Mouse (Mus musculus): ENCODE data around the gene Inhbe. TPM values are rescaled to one million over a fixed set of nuclear protein-coding genes. Genes with fewer than 3 reads are reported as not detected.

Gene Inhbe
- polyA plus RNA-seq, 1 experiment from 2014 or later = 0.99 TPM

DNA sequence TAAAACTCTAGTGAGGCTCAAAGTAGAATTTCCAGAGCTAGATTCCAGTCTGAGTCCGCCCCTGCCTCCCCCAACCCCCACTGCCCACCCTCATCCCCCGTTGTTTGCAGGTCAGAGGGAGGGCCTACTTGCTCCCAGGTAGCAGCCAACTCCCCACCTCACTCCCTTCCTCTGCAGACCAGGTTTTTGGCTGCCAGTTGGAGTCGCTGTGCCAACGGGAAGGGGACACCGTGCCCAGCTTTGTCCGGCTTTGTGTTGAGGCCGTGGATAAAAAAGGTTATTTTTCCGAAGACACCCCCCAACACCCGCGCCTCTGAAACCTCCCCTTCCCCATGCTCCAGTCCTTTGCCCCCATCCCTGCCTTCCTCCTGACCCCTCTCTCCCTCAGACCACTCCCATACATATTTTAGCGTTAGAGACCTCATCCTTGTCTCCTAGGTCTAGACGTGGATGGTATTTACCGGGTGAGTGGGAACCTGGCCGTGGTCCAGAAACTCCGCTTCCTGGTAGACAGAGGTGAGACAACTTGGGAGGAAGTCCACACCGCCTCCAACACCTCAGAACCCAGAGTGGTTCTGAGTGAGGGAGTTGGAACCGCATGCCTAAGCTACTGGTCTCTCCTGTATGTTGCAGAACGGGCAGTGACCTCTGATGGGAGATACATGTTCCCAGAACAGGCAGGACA is 26.6 kb downstream of the Inhbe start:
- no peak for ATAC-seq (ENCODE audit: low read depth)
- Histone ChIP-seq H3K9me3 (replicated peaks; ENCODE audit: control insufficient read depth, low read length) (no peaks in the 10 kb centered on the region), H3K27ac (ENCODE audit: low read length) (no peak overlapping the region), H3K4me1 (ENCODE audit: control insufficient read depth, low read depth, low read length) (peaks cover 26% of the 10 kb centered on the region), H3K9ac (ENCODE audit: low read depth, low read length) (no peak overlapping the region), H3K4me2 (ENCODE audit: low read depth, low read length) (no peak overlapping the region), H3K27me3 (ENCODE audit: control insufficient read depth, insufficient read depth, low read depth, low read length) (peaks cover 9% of the 10 kb centered on the region), H3K4me3 (ENCODE audit: low read depth, low read length) (no peak overlapping the region), H3K36me3 (ENCODE audit: control insufficient read depth, insufficient read depth) (no peaks in the 10 kb centered on the region)
- WGBS (ENCODE audit: insufficient replicate concordance) = 79% methylated on average over 18 of the region's 18 CpGs

DNA sequence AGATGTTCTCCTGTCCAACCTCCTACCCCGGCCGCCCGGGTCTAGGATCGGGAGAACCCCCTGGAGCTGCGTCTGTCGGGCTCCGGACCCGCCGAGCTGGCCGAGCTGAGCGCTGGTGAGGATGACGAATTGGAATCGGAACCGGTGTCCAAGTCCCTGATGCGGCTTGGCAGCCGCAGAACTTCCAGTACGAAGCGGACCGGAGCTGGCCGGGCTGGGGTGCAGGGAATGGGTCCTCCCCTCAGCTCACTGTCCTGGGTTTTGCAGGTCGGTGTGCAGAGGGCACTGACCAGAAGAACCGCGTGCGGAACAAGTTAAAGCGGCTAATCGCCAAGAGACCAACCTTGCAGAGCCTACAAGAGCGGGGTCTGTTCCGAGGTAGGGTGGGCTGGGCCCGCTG is 27.4 kb downstream of the Inhbe start:
- WGBS (ENCODE audit: insufficient replicate concordance) = 25% methylated on average over 29 of the region's 29 CpGs
- Histone ChIP-seq H3K4me1 (ENCODE audit: control insufficient read depth, low read depth, low read length) (peaks cover 26% of the 10 kb centered on the region), H3K36me3 (ENCODE audit: control insufficient read depth, insufficient read depth) (no peaks in the 10 kb centered on the region), H3K27me3 (ENCODE audit: control insufficient read depth, insufficient read depth, low read depth, low read length) (peaks cover 9% of the 10 kb centered on the region), H3K9ac (ENCODE audit: low read depth, low read length) (peak overlapping the region; percentile 63), H3K9me3 (replicated peaks; ENCODE audit: control insufficient read depth, low read length) (no peaks in the 10 kb centered on the region), H3K27ac (ENCODE audit: low read length) (no peak overlapping the region), H3K4me3 (ENCODE audit: low read depth, low read length) (peak overlapping the region; percentile 62), H3K4me2 (ENCODE audit: low read depth, low read length) (peak overlapping the region; percentile 86)
- no peak for ATAC-seq (ENCODE audit: low read depth)

DNA sequence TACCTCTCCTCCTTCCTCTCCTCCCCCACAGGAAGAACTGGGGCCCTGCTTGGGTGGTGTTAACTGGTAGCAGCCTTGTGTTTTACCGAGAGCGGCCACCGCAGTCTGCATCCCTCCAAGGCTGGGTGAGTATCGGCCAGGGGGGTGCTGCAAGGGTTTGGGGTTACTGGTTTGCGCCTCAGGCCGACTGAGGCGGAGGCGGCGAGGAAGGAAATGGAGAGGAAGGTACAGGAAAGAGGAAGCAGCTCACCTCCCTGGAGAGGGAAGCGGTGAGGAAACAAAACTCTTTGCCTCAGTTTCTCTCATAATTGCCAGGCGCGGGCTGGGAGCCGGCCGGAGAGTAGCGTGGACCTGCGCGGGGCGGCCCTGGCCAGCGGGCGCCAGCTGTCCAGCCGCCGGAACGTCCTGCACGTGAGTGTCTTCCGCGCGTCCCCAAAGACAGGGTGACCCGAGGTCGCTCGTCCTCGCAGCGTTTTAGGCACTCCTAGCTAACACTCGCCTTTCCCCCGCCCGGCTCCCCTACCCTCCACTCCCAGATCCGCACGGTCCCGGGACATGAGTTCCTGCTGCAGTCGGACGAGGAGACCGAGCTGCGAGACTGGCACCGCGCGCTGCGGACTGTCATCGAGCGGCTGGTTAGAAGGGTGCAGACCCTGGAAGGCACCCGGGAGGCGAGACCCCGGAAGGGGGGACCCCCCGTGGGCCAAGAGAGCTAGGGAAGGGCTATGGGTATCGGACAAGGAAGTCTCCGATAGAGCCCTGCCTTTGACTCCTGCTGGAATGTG is 28.0 kb downstream of the Inhbe start:
- Histone ChIP-seq H3K9me3 (replicated peaks; ENCODE audit: control insufficient read depth, low read length) (no peaks in the 10 kb centered on the region), H3K27ac (ENCODE audit: low read length) (no peak overlapping the region), H3K9ac (ENCODE audit: low read depth, low read length) (peak overlapping the region; percentile 63), H3K4me3 (ENCODE audit: low read depth, low read length) (peak overlapping the region; percentile 62), H3K4me2 (ENCODE audit: low read depth, low read length) (peak overlapping the region; percentile 86), H3K36me3 (ENCODE audit: control insufficient read depth, insufficient read depth) (no peaks in the 10 kb centered on the region), H3K4me1 (ENCODE audit: control insufficient read depth, low read depth, low read length) (peaks cover 26% of the 10 kb centered on the region), H3K27me3 (ENCODE audit: control insufficient read depth, insufficient read depth, low read depth, low read length) (peaks cover 9% of the 10 kb centered on the region)
- ATAC-seq (ENCODE audit: low read depth) = peak; percentile 30
- under 1% methylated on average over 54 of the region's 54 CpGs for WGBS (ENCODE audit: insufficient replicate concordance)

DNA sequence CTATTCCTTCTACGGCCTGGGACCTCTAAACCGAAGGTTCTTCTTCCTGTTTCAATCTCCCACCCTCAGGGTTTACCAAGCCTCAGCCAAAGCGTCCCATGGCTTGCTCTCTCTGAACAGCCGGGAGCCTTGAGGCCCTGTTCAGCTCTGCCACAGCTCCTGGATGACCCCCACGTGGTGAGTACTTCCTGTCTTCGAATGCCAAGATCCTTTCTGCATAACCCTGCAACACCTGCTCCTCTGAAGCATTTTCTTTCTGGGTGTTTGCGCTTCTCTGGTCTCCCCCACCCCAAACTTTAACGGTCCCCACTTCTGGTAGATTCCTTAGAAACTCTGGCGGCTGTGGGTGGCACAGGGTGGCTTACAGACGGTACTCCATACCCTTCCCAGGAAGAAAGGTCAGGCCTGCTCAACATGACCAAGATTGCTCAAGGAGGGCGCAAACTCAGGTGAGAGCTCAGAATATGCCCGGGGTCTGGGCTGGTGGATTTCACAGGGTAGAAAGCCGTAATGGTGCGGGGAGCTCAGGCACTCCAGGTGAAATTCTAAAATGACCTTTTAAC is 28.7 kb downstream of the Inhbe start:
- no peak for ATAC-seq (ENCODE audit: low read depth)
- WGBS (ENCODE audit: insufficient replicate concordance) = 19% methylated on average over 14 of the region's 14 CpGs
- Histone ChIP-seq H3K4me3 (ENCODE audit: low read depth, low read length) (peak overlapping the region; percentile 62), H3K4me2 (ENCODE audit: low read depth, low read length) (peak overlapping the region; percentile 86), H3K27me3 (ENCODE audit: control insufficient read depth, insufficient read depth, low read depth, low read length) (peaks cover 9% of the 10 kb centered on the region), H3K9me3 (replicated peaks; ENCODE audit: control insufficient read depth, low read length) (no peaks in the 10 kb centered on the region), H3K9ac (ENCODE audit: low read depth, low read length) (peak overlapping the region; percentile 63), H3K36me3 (ENCODE audit: control insufficient read depth, insufficient read depth) (no peaks in the 10 kb centered on the region), H3K27ac (ENCODE audit: low read length) (0 out of 2 replicates have a peak overlapping the region, but pooled peaks have one; percentile 21), H3K4me1 (ENCODE audit: control insufficient read depth, low read depth, low read length) (peaks cover 25% of the 10 kb centered on the region)

DNA sequence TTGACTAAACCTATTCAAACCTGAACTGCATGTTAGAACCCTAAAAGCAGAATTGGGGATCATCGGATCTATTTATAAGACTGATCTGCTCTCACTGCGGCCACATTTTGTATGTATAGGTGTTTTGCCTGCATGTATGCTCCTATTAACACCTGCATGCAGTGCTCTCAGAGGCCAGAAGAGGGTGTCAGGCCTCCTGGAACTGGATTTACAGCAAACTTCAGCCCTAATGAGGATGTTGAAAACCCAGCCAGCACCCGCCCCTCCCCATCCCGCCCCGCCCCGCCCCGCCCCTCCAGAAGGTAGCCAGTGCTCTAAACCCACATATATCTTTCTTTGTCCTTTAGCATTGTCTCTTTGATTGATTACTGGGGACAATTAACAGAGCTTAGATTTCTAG is 29.7 kb downstream of the Inhbe start:
- Histone ChIP-seq H3K9ac (ENCODE audit: low read depth, low read length) (no peak overlapping the region), H3K9me3 (replicated peaks; ENCODE audit: control insufficient read depth, low read length) (no peaks in the 10 kb centered on the region), H3K36me3 (ENCODE audit: control insufficient read depth, insufficient read depth) (no peaks in the 10 kb centered on the region), H3K27me3 (ENCODE audit: control insufficient read depth, insufficient read depth, low read depth, low read length) (peaks cover 9% of the 10 kb centered on the region), H3K4me1 (ENCODE audit: control insufficient read depth, low read depth, low read length) (peaks cover 21% of the 10 kb centered on the region), H3K4me2 (ENCODE audit: low read depth, low read length) (peak overlapping the region; percentile 36), H3K4me3 (ENCODE audit: low read depth, low read length) (peak overlapping the region; percentile 37), H3K27ac (ENCODE audit: low read length) (no peak overlapping the region)
- WGBS (ENCODE audit: insufficient replicate concordance) = 5% methylated on average over 7 of the region's 7 CpGs
- ATAC-seq (ENCODE audit: low read depth) = peak; percentile 63

DNA sequence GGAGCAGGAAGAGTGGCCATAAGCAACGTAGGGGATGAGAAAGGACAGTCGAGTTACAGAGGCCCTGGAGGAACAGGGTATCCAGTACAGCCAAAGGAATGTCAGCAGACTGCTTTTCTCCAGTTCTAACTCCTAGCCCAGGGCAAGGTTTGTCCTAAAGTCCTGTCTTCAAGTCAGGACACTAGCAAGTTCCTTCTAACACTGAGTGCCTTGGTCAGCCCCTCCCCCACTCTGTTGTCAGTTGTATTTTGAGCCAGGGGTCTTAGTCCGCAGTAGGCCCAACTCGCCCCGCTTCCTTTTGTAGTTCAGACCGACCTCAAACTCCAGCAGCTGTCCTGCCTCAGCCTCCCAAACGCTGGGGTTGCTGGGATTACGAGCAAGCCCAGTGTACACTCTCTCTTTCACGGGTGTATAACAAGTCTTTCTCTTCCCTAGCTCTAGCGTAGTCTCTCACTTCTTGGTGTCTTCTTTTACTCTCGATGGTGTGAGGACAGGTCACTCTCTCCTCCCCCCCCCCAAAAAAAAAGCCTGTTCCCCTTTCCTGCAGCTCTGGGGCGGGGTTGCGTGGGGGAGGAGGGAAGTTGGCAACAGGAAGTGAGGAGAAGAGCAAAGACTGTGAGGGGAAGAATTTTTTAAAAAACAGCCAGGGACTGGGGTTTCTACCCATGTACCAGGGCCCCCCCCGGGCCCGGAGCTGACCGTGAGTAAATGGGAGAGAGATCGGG is 30.9 kb downstream of the Inhbe start:
- WGBS (ENCODE audit: insufficient replicate concordance) = 22% methylated on average over 17 of the region's 17 CpGs
- H3K4me3 ChIP-seq (ENCODE audit: low read depth, low read length) = peak overlapping the region; percentile 37
- peaks cover 9% of the 10 kb centered on the region for H3K27me3 ChIP-seq (ENCODE audit: control insufficient read depth, insufficient read depth, low read depth, low read length)
- peak overlapping the region; percentile 36 for H3K27ac ChIP-seq (ENCODE audit: low read length)
- peaks cover 21% of the 10 kb centered on the region for H3K4me1 ChIP-seq (ENCODE audit: control insufficient read depth, low read depth, low read length)
- no peak for ATAC-seq (ENCODE audit: low read depth)
- peak overlapping the region; percentile 23; the same call in 1 of the 2 replicates for H3K9ac ChIP-seq (ENCODE audit: low read depth, low read length)
- peak overlapping the region; percentile 33 for H3K4me2 ChIP-seq (ENCODE audit: low read depth, low read length)
- no peaks in the 10 kb centered on the region for H3K9me3 ChIP-seq (replicated peaks; ENCODE audit: control insufficient read depth, low read length)
- no peaks in the 10 kb centered on the region for H3K36me3 ChIP-seq (ENCODE audit: control insufficient read depth, insufficient read depth)

DNA sequence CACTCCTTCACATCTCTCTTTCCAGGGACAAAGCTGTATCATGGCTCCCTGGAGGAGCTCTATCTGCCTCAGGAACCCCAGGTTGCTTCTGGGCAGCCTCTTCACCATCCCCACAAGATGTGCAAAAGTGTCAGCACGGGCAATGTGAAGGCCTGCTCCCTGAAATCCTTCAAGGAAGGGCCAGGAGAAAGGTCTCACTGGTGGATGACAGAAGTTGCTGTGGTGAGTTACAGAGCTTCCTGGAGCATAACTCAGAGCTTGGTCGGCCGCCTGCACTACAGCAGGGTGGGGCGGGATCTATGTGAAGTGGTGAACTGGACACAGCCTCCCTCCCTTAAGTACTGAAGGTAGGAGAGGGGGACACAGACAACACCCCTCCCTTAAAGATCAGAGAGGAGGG is 31.5 kb downstream of the Inhbe start:
- peak overlapping the region; percentile 22; the same call in 1 of the 2 replicates for H3K4me2 ChIP-seq (ENCODE audit: low read depth, low read length)
- peaks cover 27% of the 10 kb centered on the region for H3K4me1 ChIP-seq (ENCODE audit: control insufficient read depth, low read depth, low read length)
- H3K36me3 ChIP-seq (ENCODE audit: control insufficient read depth, insufficient read depth) = no peaks in the 10 kb centered on the region
- peak overlapping the region; percentile 36 for H3K27ac ChIP-seq (ENCODE audit: low read length)
- no peaks in the 10 kb centered on the region for H3K9me3 ChIP-seq (replicated peaks; ENCODE audit: control insufficient read depth, low read length)
- no peak overlapping the region for H3K9ac ChIP-seq (ENCODE audit: low read depth, low read length)
- WGBS (ENCODE audit: insufficient replicate concordance) = 43% methylated on average over 4 of the region's 4 CpGs
- H3K27me3 ChIP-seq (ENCODE audit: control insufficient read depth, insufficient read depth, low read depth, low read length) = peaks cover 9% of the 10 kb centered on the region
- ATAC-seq (ENCODE audit: low read depth) = no peak
- peak overlapping the region; percentile 1; the same call in 1 of the 2 replicates for H3K4me3 ChIP-seq (ENCODE audit: low read depth, low read length)

DNA sequence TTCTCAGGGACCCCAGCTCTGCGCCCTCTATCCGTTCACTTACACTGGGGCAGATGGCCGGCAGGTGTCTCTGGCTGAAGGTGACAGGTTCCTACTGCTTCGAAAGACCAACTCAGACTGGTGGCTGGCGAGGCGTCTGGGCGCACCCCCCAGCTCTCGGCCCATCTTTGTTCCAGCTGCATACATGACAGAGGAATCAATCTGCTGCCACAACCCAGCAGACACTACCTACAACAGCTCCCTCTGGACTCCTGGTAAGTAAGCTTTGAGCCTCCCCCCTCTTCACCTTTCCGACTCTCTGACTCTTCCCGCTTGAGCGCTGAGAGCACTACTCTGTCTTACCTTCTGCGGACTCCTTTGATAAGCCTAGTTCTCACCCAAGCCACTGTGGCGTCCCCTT is 32.0 kb downstream of the Inhbe start:
- H3K36me3 ChIP-seq (ENCODE audit: control insufficient read depth, insufficient read depth) = no peaks in the 10 kb centered on the region
- H3K9me3 ChIP-seq (replicated peaks; ENCODE audit: control insufficient read depth, low read length) = no peaks in the 10 kb centered on the region
- 77% methylated on average over 13 of the region's 13 CpGs for WGBS (ENCODE audit: insufficient replicate concordance)
- ATAC-seq (ENCODE audit: low read depth) = no peak
- peaks cover 29% of the 10 kb centered on the region for H3K4me1 ChIP-seq (ENCODE audit: control insufficient read depth, low read depth, low read length)
- H3K9ac ChIP-seq (ENCODE audit: low read depth, low read length) = no peak overlapping the region
- H3K27ac ChIP-seq (ENCODE audit: low read length) = no peak overlapping the region
- H3K4me3 ChIP-seq (ENCODE audit: low read depth, low read length) = 0 out of 2 replicates have a peak overlapping the region, but pooled peaks have one; percentile 1
- 0 out of 2 replicates have a peak overlapping the region, but pooled peaks have one; percentile 7 for H3K4me2 ChIP-seq (ENCODE audit: low read depth, low read length)
- peaks cover 9% of the 10 kb centered on the region for H3K27me3 ChIP-seq (ENCODE audit: control insufficient read depth, insufficient read depth, low read depth, low read length)
